Mouse (Mus musculus) cerebellum, postnatal 10 days (tissue): ENCODE data around the gene Asic2.

Experiments
- DNase-seq, 2 experiments: peaks; one replicate each; pipeline ENCODE4 v3.0.0; 2021; ENCODE audit warnings: mixed read lengths in 2 of 2

The Asic2 gene

DNA sequence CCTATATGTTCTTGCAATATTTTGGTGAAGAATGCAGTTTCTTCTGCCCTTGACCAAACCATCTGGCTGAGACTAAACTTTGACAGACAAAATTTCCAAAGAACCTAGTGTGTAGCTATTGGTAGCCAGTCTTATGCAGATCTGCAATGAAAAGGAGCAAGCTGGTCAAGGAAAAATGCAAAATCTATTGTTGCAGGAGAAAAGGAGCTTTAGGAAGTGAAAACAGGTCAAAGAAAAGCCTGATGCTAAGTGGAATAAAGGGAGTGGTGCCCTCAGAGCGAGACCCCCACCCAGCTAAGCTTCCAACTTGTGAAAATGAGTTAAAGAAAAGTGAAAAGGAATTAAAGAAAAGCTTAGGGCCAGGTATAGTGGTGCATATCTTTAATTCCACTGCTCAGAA is 135.9 kb downstream of the Asic2 start:
- DNase-seq, result no peak

DNA sequence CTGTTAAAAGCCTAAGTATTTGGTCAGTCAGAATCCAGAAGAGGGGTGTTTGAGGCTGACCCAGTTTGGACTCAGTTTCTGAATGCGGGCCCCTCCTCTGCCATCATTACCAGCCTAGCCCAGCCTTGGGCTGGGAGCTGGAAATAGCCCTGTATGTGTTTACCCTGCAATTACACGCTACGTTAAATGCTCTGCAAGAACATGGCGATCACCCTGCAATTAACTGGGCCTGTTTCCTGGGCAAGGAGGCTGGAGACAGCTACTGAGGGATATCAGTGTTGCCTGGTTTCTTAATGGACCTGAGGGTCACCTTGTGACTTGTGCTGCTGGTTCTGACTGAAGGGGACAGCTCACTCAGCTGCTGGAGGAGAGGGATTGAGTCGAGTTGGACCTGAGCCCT is 151.7 kb downstream of the Asic2 start:
- DNase-seq, result no peak

DNA sequence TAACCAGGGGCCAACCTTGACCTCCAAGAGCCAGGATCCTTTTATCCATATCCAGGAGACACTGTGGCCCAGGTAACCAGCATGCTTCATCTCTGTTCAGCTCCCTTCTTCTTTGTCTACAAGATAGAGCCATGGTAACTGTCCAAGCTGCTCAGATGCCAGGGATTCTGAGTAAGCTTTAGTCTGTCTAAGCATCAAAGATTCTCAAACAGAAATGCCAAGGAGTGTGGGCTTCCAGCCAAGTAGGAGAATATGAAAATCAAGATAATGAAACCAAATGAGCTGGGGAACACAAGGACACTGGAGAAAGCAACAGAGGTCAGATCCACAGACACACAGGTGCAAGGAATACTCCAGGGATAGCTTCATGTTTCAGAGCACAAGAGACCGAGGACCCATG is 153.4 kb downstream of the Asic2 start:
- peak; percentile 44 to 47 for DNase-seq

DNA sequence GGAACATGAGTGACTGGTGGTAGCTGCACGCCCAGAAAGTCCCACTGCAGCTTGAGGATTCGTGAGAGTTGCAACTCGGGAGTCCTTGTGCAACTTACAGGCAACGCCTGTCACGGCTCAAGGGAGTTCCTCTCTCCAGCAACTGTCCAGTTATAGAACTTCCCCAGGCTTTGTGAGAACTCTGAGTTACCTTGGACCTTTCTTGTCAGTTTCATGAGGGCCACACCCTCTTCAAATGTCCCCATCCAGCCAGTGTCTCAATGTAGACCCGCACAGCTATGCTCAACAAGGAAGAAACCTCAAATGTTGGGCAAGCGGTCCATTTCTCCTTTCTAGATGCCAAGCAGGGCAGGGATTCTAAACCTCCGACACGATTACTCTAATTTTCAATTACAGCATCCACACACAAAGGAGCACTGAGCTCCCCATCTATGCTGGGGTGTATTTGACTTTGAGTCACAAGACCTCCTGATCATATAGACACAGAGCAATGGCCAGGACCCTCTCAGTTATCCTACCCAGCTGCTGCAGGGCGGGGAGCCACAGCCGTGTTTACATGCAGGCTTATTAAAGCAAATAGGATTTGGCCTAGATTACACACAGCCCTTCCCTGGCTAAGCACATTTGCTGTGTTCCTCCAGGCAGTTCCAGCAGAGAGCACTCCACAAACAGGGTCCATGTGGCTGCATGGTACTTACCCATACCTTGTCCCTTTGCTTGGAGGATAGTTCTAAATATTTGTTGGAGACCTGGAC is 161.2 kb downstream of the Asic2 start:
- DNase-seq, result no peak

DNA sequence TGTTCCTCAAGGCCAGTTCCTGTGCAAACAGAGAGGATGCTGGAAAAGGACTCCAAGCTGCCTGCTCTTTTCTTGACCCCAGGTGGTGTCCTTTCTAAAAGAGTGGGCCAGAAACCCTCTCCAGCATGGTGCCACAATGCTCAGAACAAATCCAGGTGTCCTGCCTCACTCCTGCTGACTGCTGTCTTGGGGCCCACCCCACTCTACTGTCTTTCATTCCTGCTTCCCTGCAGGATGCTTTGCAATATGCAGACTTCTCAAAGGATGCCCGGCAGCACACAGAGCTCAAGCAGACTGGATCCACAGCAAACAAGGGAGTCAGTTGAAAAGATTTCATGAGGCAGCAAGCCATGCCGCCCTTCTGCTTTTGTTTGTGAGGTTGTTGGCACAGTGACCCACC is 164.7 kb downstream of the Asic2 start:
- DNase-seq, result no peak

DNA sequence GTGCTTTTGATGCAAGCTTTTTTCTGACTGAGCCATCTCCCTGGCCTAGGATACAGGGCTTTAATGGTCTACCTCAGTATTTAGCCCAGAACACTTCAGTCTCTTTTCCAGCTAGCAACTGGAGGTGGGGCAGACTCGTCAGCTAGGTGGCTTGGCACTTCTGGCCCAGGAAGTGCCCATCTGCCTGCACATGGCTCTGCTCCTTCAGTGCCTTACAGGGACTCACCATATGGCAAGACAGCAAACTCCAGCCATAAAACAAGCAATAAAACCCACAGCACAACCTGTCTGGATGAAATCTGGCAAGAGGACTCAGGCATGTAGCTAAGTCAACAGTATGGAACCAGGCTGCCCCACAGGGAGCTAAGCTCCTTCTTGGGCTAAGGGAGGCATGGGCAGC is 165.6 kb downstream of the Asic2 start:
- peak; percentile 49 to 69 for DNase-seq

DNA sequence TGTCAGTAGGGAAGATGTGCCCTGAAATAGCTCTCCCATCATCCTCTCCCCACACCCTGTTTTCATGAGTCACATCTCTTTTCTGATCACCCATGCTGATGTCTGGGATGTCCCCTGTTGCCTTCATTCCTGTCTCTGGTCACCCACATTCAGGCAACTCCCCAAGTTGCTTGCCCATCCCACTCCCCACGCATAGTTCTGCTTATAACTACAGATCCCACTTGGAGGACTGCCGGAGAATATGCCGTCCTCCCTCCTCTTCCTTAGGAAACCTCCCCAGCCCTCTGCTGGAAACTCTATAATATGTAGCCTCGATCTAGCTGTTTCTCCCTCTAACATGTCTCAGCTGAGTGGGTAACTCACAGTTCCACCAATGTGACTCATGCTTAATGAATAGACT is 167.4 kb downstream of the Asic2 start:
- DNase-seq, result no peak

DNA sequence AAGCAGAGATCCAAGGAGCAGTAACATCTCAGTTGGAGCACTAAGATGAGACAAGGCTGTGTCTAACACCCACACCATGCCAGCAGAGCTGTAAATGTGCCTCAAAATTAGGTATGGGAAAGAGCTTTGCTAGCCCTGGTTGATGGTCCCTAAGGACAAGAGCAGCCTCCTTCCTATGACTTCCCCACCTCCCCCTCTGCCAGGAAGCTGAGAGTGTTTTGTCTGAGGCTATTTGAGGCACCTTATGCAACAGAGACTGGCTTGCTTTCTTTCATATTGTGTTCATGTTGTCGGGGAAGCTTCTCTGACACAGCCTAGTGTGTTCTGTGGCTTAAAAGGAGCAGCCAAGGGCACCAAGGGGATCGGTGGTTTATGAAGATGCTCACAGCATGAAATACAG is 174.7 kb downstream of the Asic2 start:
- no peak for DNase-seq

DNA sequence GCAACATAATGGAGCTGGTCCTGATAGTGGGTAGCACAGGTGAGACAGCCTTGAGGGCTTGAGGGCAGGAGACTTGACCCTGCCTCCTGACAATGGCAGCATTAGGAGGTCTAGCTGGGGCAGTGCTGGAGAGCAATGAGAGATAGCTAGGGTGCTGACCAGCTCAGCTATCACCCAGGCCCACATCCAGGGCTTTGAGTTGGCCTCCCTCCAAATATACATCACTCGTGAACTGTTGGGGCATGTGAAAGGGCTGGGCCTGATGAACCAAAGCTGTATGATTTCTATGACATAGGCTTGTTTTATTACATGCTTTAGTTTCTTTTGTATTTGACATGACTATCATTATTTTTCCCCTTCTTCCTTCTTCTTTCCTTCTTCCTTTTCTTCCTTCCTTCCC is 176.7 kb downstream of the Asic2 start:
- no peak for DNase-seq

DNA sequence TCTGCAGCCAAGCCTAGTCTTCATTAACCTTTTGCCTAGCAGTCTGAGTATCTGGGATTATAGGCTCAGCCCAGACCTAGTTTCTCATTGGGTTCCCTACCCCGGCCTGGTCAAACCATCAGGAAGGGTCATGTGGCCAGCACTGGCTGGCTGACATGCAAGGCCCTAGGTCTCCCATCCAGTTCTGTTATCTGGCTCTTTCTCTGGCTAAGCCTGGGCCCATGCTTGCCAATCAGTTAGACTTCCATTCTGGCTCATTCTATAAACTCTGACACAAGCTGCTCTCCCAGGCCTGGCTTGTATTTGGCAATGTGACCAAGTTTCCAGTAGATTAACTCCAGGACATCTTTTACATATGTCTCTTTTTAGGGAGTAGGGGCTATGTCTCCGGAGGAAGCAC is 187.7 kb downstream of the Asic2 start:
- DNase-seq, result peak; percentile 85 to 86

DNA sequence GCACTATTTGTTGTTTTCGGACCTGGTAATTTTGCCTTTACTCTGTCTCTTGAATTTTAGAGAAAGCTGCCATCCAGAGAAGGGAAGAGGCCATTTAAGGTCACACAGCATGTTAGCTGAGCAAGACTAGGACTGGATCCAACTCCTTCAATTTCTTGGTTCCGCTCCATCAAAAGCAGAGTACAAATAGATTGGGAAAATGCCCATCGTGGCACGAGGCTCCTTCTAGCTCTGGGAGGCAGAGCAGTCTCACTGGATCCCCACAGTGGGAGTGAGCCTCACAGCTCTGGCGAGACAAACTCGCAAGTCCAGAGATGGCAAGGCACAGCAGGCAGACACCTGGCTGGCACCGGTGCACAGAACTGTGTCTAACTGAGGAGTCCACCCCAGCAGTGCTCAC is 188.4 kb downstream of the Asic2 start:
- DNase-seq, result peak; percentile 89 to 91

DNA sequence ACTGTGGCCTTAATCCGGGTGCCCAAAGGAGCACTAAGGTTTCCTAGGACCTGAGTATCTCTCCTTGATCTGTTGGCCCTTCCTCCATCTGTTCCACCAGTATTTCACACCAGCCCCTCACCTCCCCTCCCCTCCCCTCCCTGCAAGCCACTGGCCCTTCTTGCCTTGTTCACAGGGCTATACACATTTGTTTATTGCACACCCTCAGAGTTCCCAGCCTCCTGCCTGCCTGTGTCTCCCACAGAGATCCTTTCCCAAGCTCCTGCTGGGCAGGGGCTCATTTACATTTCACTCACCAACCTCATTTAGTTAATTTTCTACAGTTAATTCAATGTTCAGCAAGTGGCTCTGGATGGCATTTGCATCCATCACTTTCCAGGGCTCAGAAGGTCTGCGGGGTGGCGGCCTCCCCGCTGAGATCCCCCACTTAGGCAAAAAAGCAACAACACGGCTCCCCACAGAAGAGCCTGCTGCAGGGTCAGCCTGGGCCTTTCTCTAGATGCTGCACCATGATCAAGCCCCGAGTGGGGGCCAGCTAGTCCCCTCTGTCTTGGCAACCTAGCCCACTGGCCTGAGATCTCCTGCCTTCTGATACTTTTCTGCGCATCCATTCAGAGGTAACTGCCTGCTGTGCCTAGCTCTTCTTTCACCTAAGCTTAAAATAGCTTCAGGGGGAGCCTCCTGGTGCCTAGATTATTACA is 196.9 kb downstream of the Asic2 start:
- DNase-seq, result peak in 1 of 2 experiments; percentile 26

DNA sequence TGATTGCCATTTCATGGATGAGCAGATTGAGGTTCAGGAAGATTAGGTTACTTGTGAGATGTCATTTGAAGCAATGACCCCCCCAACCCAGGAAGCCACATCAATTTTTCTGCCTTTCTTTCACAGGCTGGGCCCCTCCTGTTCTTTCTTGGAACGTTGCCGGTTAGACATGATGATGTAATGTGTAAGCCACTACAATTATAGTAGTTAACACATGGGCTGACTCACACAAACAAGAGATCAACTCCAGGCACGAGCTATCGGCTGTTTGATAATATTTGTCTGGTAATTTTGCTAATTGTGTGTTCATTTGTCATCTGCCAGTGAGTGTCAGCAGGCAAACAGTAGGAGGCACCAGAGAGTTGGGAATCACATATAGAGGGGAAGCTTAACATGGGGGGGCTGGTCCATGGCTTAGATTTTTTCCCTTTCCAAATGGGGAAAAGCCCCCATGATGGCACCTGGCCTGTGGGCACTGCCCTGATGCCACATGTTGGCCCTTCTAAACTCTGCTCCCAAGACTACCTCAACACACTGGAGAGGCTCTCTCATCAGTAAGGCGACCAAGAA is 198.5 kb downstream of the Asic2 start:
- DNase-seq, result peak; percentile 47 to 61

DNA sequence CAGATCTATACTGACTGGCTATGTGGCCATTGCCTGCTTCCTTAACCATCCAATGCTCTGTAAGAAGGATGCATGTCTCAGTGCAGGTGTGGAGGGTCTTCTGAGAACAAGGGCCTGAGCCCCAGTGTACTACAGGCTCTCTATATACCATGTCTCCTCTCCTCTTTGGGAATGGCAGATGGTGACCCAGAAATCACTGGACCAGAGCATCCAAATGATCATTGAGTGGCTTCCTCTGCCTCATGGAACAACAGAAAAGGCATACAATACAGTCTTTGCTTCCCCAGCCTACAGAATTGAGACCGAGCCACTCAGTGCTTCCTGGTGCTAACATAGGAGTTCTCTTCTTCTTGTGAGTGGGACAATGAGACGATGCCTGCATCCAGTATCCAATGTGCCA is 200.0 kb downstream of the Asic2 start:
- DNase-seq, result peak in 1 of 2 experiments; percentile 45

DNA sequence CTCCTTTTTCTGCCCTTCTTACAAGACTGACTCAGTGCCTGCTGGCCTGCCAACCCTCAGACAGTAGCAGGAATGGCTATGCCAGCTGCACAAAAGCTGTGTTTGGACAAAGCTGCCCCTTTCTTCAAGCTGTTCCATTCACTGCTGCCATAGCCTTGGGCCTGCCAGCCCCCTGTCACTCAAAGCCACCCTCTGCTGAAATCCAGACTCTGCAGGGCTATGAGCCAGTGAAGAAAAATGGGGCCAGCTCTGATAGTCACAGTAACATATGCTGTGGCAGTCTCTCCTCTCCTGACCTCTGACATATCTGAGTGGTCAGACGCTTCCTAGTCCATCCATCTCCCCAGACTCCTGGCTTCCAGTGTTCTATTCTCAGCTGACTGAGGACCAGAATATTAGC is 200.5 kb downstream of the Asic2 start:
- peak; percentile 91 to 94 for DNase-seq

DNA sequence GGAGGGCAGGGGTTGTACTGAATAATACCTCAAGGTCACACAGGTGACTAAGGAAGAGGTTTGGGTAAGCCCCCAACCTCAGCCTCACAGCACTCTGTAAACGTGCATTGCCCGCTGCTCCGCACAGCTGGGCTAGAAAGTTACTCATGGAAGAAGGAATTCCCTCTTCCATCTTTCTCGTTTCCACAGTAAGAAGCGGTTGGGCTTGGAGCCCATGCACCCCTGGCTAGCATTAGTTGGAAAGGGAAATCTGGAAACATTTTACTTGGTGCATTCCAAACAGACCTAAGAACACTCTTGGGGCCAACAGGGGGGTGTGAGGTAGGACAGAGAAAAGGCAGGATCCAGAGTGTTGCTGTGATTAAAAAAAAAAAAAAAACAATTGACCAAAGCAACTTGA is 203.0 kb downstream of the Asic2 start:
- no peak for DNase-seq

DNA sequence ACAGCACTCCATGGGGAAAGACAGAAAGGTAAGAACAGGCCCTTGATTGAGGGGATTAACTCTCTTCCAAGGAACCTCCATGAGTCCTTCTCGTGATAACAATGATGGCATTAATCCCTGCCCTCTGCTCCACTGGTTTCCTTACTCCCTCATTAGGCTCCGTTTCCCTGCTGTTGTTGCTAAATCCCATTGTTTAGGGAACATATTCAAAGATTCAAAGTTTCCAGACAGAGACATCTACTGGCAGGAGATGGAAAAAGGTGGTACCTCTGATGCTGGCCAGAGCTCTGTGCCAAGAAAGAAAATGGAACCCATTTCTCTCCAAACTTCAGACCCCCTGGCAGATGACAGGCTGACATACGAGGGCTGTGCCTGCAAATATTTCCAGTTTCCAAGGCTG is 203.5 kb downstream of the Asic2 start:
- peak; percentile 49 to 52 for DNase-seq

DNA sequence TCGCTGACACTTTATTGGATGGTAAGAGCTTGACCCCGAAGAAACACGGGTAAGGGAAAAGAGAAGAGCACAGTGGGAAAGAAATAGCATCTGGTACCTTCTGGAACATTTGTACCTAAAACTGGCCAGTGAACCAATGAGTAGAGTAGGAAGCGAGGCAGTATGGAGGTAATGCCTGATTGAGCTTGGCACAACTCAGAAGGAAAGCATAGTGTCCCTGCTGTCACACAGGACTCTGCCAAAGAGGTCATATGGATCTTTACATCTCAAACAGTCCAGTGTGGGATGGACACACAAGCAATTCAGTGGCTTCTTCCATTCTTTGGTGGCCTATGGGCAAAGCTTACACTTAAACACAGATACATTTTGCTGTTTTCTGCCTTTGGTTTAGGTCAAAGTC is 211.0 kb downstream of the Asic2 start:
- DNase-seq, result peak; percentile 39 to 59

DNA sequence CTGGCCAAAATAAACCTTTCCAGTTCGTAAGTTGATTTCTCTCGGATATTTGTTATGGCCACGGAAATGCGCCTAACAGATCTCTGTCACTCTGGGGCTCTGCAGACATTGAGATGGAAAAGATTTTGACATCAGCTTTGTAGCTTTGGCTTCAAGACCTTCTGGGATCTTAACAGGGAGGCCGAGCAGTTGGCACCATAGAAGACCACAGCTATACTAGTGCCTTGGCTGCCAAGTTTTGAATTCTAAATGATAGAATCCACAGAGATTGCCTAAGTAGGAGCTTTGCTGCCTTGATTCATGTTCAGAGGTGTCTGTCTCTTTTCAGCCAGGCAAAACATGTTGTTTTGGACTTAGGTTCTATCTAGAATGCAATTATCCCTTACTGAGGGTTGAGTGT is 217.4 kb downstream of the Asic2 start:
- peak; percentile 49 to 64 for DNase-seq

DNA sequence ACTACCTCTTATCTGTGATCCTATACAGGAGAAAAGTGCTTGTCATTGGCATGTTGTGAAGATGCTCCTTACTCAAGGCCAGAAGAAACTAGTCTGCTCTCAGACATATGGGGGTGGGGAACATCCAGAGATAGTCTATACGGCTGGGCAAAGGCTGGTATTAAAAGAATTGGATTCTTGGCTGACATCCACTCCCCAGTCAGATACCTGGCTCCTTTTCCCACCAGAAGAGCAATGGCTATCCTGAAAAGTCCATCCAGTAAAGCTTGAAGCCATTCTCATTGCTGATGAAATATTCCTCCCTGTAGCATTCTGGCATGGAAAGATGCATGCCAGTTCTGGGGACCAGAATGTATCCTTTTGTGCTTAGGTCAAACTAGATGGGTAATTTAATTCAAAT is 218.2 kb downstream of the Asic2 start:
- peak; percentile 72 to 81 for DNase-seq

DNA sequence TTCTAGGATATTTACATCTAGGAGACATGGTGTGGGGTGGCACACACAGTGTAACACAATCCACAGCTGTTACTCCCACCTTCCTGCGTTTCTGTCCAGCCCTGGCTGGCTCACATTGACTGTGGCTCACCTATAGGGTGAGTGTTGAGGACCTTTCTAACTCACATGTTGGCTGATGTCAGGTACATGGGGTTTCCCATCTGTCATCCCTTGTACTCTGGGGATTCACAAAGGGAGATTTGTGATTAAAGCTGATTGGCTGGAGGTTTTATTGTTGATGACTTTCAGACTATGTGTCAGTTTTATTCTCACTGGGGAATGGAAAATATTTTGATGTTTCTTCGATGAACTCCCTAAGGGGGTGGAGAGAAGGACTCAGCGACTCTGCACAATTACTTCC is 229.3 kb downstream of the Asic2 start:
- DNase-seq, result peak in 1 of 2 experiments; percentile 21

DNA sequence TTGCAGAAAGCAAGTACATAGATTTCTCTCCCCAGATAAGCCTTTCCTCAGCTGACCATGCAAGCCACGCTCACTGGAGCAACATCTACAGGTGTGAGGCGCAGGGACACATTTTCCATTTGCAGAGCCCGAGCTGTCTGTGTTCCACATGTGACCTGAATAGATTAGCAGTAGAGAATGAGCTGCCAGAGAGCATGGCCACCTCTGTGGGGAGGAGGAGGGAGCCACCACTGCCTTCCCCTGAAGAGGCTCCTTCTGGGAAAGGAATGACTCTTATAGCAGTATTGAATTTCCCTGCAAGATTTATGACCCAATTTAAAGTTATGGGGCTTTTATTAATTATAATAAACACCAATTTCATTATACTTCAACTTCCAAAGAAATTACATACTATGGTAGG is 230.5 kb downstream of the Asic2 start:
- peak in 1 of 2 experiments; percentile 14 for DNase-seq

DNA sequence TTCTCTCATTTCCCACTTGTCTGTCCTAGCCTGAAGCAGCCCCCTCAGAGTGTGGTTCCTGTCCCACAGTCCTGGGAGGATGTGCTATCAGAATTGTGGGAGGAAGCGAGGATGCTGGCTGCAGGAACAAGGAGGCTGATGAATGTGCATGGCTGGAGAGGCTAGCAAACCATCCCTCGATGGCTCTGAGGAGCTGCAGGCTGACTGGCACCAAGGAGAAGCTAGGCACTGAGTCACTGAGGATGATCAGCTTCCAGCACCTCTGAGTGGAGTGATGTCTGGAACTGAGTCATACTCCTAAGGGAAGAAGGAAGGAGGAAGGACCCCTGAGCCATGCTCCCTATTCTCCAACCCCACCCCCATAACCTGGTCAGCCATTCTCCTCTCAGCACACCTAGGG is 246.2 kb downstream of the Asic2 start:
- DNase-seq, result no peak

DNA sequence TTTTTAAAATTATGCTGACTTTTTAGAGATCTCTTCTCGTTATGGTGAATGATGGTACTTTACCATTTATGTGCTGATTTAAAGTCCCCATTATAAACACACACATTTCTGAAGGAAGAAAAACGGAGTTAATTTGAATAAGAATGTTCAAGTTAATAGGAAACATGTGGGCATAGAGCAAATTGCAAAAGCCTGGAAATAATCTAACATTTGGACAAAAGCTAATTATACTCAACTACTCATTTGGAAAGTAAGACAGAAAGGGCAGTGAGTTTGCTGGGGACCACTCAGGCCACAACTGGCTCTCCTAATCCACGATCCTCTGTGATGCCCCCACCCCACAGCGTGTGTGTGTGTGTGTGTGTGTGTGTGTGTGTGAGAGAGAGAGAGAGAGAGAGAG is 253.5 kb downstream of the Asic2 start:
- no peak for DNase-seq
